Mouse (Mus musculus) midbrain, embryonic 13.5 days (tissue): ENCODE measurements at regions not wholly inside any gene's neighbourhood (a gene's known extent, or its start where the extent isn't known, plus 50 kb on each side); places are given as distances from the start of the nearest gene placed in this dataset.

Experiments used
- ATAC-seq: fragments of 200-750 bp; cut with Nextera tagmentation; 2 replicates; pipeline ENCODE4 v1.8.0; 2017; ENCODE audit warnings: mild to moderate bottlenecking, moderate TSS enrichment, moderate library complexity
- H3K27ac ChIP-seq: fragments of 300-500 bp; sonication (generic); 2 replicates; pipeline ENCODE4 v1.5.1; 2015; ENCODE audit warnings: inconsistent platforms, mild to moderate bottlenecking, moderate library complexity
- H3K27me3 ChIP-seq: fragments of 300-500 bp; sonication (generic); 2 replicates; pipeline ENCODE4 v1.6.1; 2015; ENCODE audit warnings: mild to moderate bottlenecking, inconsistent platforms
- H3K36me3 ChIP-seq: fragments of 300-500 bp; sonication (generic); 2 replicates; pipeline ENCODE4 v1.6.1; 2015; ENCODE audit warnings: mild to moderate bottlenecking, inconsistent platforms
- H3K4me1 ChIP-seq: fragments of 300-500 bp; sonication (generic); replicated peaks from 2 replicates; pipeline ENCODE4 v1.6.1; 2015; ENCODE audit warnings: inconsistent platforms
- H3K4me2 ChIP-seq: fragments of 300-500 bp; sonication (generic); replicated peaks from 2 replicates; pipeline ENCODE4 v1.6.1; 2015; ENCODE audit warnings: moderate library complexity, mild to moderate bottlenecking, inconsistent platforms
- H3K4me3 ChIP-seq: fragments of 300-500 bp; sonication (generic); replicated peaks from 2 replicates; pipeline ENCODE4 v1.5.1; 2015; ENCODE audit warnings: mild to moderate bottlenecking, inconsistent platforms
- H3K9ac ChIP-seq: fragments of 300-500 bp; sonication (generic); replicated peaks from 2 replicates; pipeline ENCODE4 v1.6.1; 2015; ENCODE audit warnings: mild to moderate bottlenecking, inconsistent platforms
- H3K9me3 ChIP-seq: fragments of 300-500 bp; sonication (generic); 2 replicates; pipeline ENCODE4 v1.6.1; 2016; ENCODE audit warnings: mild to moderate bottlenecking, inconsistent platforms
- WGBS: fragments of 180-500 bp; shearing (Covaris S2); methylation state at CpG from one replicate; pipeline ENCODE4 v1.1.7; 2015; 5-methylcytosine and 5-hydroxymethylcytosine counted together

- Histone ChIP-seq H3K9me3 (no peaks in the 10 kb centered on the region), H3K27ac (no peak overlapping the region), H3K4me3 (no peak overlapping the region), H3K4me1 (0 out of 2 replicates have a peak, but pooled peaks cover 5% of the 10 kb centered on the region), H3K36me3 (no peaks in the 10 kb centered on the region), H3K27me3 (peaks cover 3% of the 10 kb centered on the region; the same call in 1 of the 2 replicates), H3K9ac (no peak overlapping the region), H3K4me2 (no peak overlapping the region)
- 49% methylated on average over 8 of the region's 8 CpGs for WGBS
- peak; percentile 53 for ATAC-seq
Observed at GRCm38 (mm10) chr3:120305608-120306007, 521.3 kb upstream of the Ptbp2 start.
